9 mouse cellular contexts compared by ENCODE assay signal in the genomic region with DNA sequence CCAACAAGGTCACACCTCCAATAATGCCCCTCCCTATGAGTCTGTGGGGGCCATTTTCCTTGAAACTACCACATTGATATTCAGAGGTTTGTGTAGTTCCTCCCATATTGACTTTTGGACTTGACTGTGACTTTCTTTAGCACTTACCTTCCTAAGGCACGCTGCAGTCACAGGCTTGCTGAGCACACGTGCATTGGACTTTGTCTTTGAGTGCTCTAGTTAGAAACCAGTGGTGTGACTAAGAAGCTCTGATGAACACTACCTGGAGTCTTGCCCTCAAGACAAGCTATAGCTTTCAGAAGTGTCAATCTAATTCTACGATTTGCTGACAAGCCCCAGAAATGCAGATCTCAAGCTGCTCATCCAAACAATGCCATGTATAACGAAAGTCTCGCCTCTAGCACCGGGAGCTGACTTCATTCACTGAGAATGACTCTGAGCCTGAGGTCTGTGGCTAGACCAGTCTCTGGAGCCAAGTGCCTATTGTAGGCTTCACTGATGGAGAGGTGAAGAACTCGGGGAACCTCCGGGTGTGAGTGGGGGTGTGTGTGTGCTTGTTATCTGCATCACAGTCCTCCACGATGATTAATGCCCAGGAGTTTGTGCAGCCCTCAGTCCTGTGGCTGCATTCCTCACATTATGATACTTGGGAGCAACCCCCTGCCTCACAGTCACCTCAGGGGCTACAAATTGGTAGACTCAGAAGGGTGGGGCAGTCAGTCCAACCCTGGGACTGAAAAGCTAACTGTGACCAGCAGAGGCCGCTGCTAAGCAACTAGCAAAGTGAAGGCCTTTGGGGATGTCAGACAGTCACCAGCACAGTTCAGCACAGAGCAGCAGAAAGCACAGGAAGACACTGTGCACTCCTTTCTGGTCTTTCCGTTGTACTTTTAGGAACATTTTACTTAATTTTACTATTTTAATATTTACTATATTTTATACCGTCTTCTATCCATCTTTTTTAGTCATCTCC. TPM values are rescaled to one million over a fixed set of nuclear protein-coding genes. Genes with fewer than 3 reads are reported as not detected.
DNase-seq lines count a peak whose midpoint lies in the region; ATAC-seq and TF ChIP-seq lines count a peak whose summit lies in the region.
"Had no signal": no experiment of that assay in that cellular context is flagged by ENCODE, and none has a peak within 500 bp of the region (broad histone marks: within the 10 kb centered on the region; RNA-seq: fewer than 3 reads in every experiment).

No protein-coding gene starts in this region.

- no peaks in the 10 kb centered on the region for H3K36me3 ChIP-seq in forebrain, embryonic 15.5 days
- H3K36me3 ChIP-seq in liver, postnatal 0 days (replicated peaks; ENCODE audit: insufficient read depth, low read length) = no peaks in the 10 kb centered on the region

- no peak overlapping the region for H3K9ac ChIP-seq in forebrain, embryonic 15.5 days (replicated peaks)
- no peak overlapping the region for H3K9ac ChIP-seq in liver, postnatal 0 days (replicated peaks)

- no peak overlapping the region for H3K27ac ChIP-seq in forebrain, embryonic 15.5 days (replicated peaks)
- no peak overlapping the region for H3K27ac ChIP-seq in liver, postnatal 0 days (ENCODE audit: low read depth)
- H3K27ac ChIP-seq: macrophage had no signal

- no peak overlapping the region for H3K4me3 ChIP-seq in forebrain, embryonic 15.5 days
- no peak overlapping the region for H3K4me3 ChIP-seq in liver, postnatal 0 days (ENCODE audit: low read depth, low read length)

- peak; percentile 85 for DNase-seq in ES-CJ7 (ENCODE audit: low read depth, low spot score)
- DNase-seq in cerebellum, adult 11 months = peak; percentile 54
- peak; percentile 86 for DNase-seq in heart, postnatal 4 days
- peak; percentile 46 to 86 for DNase-seq in layer of hippocampus, adult 18-20 months (ENCODE audit: low spot score in 2 of 2)
- peak; percentile 81 for DNase-seq in liver, postnatal 0 days
- DNase-seq in testis, postnatal 10 days (ENCODE audit: low spot score) = peak; percentile 83

- ATAC-seq in forebrain, embryonic 15.5 days (replicated peaks) = peak; percentile 84
- peak; percentile 76 for ATAC-seq in liver, postnatal 0 days
- ATAC-seq in neutrophil, adult 5-6 weeks (ENCODE audit: extremely low read depth, insufficient number of reproducible peaks, low FRiP score, poor library complexity, severe bottlenecking) = peak; percentile 76; the same call in 1 of the 2 replicates

- TF ChIP-seq CTCF in liver, postnatal 0 days (IDR thresholded peaks at IDR 0.05; ENCODE audit: low read depth) = peak; percentile 91

- TF ChIP-seq EP300 in liver, postnatal 0 days (IDR thresholded peaks at IDR 0.05; ENCODE audit: low read depth) = no peak

- H3K27me3 ChIP-seq in forebrain, embryonic 15.5 days = no peaks in the 10 kb centered on the region
- H3K27me3 ChIP-seq in liver, postnatal 0 days (ENCODE audit: insufficient read depth, low read length) = no peaks in the 10 kb centered on the region

- no peaks in the 10 kb centered on the region for H3K9me3 ChIP-seq in forebrain, embryonic 15.5 days
- no peaks in the 10 kb centered on the region for H3K9me3 ChIP-seq in liver, postnatal 0 days (ENCODE audit: low read length)

- peaks cover 7% of the 10 kb centered on the region; the same call in 1 of the 2 replicates for H3K4me1 ChIP-seq in forebrain, embryonic 15.5 days
- no peaks in the 10 kb centered on the region for H3K4me1 ChIP-seq in liver, postnatal 0 days (ENCODE audit: insufficient read depth)

- no peak overlapping the region for H3K4me2 ChIP-seq in forebrain, embryonic 15.5 days (replicated peaks)
- H3K4me2 ChIP-seq in liver, postnatal 0 days (ENCODE audit: low read depth, low read length) = no peak overlapping the region

- WGBS in forebrain, embryonic 15.5 days = 75% methylated on average over 12 of the region's 12 CpGs
- WGBS in liver, postnatal 0 days (ENCODE audit: insufficient replicate concordance) = 73% methylated on average over 12 of the region's 12 CpGs

RNA-seq across cellular contexts. Expression of gene Blzf1, which starts 59.2 kb away (rescaled TPM):
- polyA plus RNA-seq in forebrain, embryonic 15.5 days (2015; fragmentation: Nextera tagmentation; extraction: Ambion mirVana) = 29.1 and 32.0 TPM in 2 replicates
- 10 to 100 TPM; 25.1 to 25.4 TPM for total RNA-seq in heart, postnatal 4 days (2021)
- total RNA-seq in layer of hippocampus, adult 18-20 months (2021) = 10 to 100 TPM; 22.1 to 22.6 TPM
- 9.6 and 9.7 TPM in 2 replicates for polyA plus RNA-seq in liver, postnatal 0 days (2015; fragmentation: Nextera tagmentation; extraction: Ambion mirVana)
- 21.0 and 31.7 TPM in 2 replicates for total RNA-seq in neutrophil, adult 5-6 weeks (2017)
